Mouse (Mus musculus) layer of hippocampus, adult 18-20 months (tissue): ENCODE results near the gene Ccdc159. TPM values are rescaled to one million over a fixed set of nuclear protein-coding genes. Genes with fewer than 3 reads are reported as not detected.
A peak's percentile ranks its signal among the peaks of the same experiment; 100 is the strongest.

Source experiments
- DNase-seq, 2 experiments: peaks; one replicate each; pipeline ENCODE4 v3.0.0; 2022; ENCODE audit warnings: low spot score in 2 of 2
- long read RNA-seq: library from polyadenylated mRNA; stranded (forward); transcript quantifications from one replicate; pipeline ENCODE4 v2.0.0, GENCODE M21; 2021
- total RNA-seq, 2 experiments: library from RNA; stranded (reverse); gene quantifications; 2 replicates each; pipeline ENCODE4 v1.2.3; 2021

Ccdc159 gene
- 10 to 100 TPM; 16.3 to 16.5 TPM for total RNA-seq
- long read RNA-seq, partial matches to known transcripts: 234 of 262 reads
- long read RNA-seq, other reads (novel, unspliced or antisense): 28 of 262 reads

- DNase-seq: peak; percentile 93 to 94
These were observed at the start of gene Ccdc159, which contains the start of gene Tmem205 for GRCm38 (mm10) chr9:21927208-21927753. Gene Ccdc159 (plus strand): TSS chr9:21927471. Gene Tmem205 (minus strand): TSS chr9:21927556.

- DNase-seq: no peak
These were observed 38.0 kb upstream of the Ccdc159 start for GRCm38 (mm10) chr9:21889229-21889628.

- DNase-seq: peak; percentile 50 to 87
These were observed 25.9 kb upstream of the Ccdc159 start for GRCm38 (mm10) chr9:21901223-21901820.

GRCm38 (mm10) chr9:21904031-21904430 lies 23.2 kb upstream of the Ccdc159 start:
- no peak for DNase-seq

- DNase-seq: no peak
These were observed 19.1 kb upstream of the Ccdc159 start for GRCm38 (mm10) chr9:21908216-21908615.

GRCm38 (mm10) chr9:21909474-21910223 lies 17.6 kb upstream of the Ccdc159 start:
- DNase-seq: no peak

- DNase-seq: no peak
These were observed 10.3 kb upstream of the Ccdc159 start for GRCm38 (mm10) chr9:21916851-21917492.

- peak; percentile 91 to 93 for DNase-seq
These were observed 9.7 kb upstream of the Ccdc159 start for GRCm38 (mm10) chr9:21917493-21918034.

- peak; percentile 89 to 94 for DNase-seq
These were observed 9.2 kb upstream of the Ccdc159 start, which contains the start of gene Rab3d for GRCm38 (mm10) chr9:21918035-21918592. Gene Rab3d (minus strand): TSS chr9:21918192.

- DNase-seq: peak in 1 of 2 experiments; percentile 39
These were observed 8.4 kb upstream of the Ccdc159 start for GRCm38 (mm10) chr9:21918692-21919384.

GRCm38 (mm10) chr9:21923036-21923435 lies 4.2 kb upstream of the Ccdc159 start:
- DNase-seq: no peak

- DNase-seq: no peak
These were observed 3.7 kb upstream of the Ccdc159 start for GRCm38 (mm10) chr9:21923490-21924098.

- DNase-seq: peak in 1 of 2 experiments; percentile 43
These were observed 3.2 kb upstream of the Ccdc159 start for GRCm38 (mm10) chr9:21924099-21924493.

GRCm38 (mm10) chr9:21925034-21925433 lies 2.2 kb upstream of the Ccdc159 start:
- no peak for DNase-seq

GRCm38 (mm10) chr9:21925506-21925905 lies 1.8 kb upstream of the Ccdc159 start:
- no peak for DNase-seq

- DNase-seq: no peak
These were observed 1.1 kb upstream of the Ccdc159 start for GRCm38 (mm10) chr9:21926155-21926554.

GRCm38 (mm10) chr9:21926784-21927183 lies 487 bp upstream of the Ccdc159 start:
- peak in 1 of 2 experiments; percentile 28 for DNase-seq

GRCm38 (mm10) chr9:21929208-21929607 lies 1.9 kb downstream of the Ccdc159 start:
- no peak for DNase-seq

GRCm38 (mm10) chr9:21932006-21932405 lies 4.7 kb downstream of the Ccdc159 start:
- no peak for DNase-seq
